Mouse (Mus musculus): ENCODE measurements around the gene Nrip1.

Nrip1 gene

GRCm38 (mm10) chr16:76281850-76282249 lies 91.8 kb downstream of the Nrip1 start:
- DNase-seq (ENCODE audit: extremely low spot score), result no peak

- DNase-seq (ENCODE audit: extremely low spot score), result no peak
Measured at GRCm38 (mm10) chr16:76280365-76280764, 93.3 kb downstream of the Nrip1 start.

- no peak for DNase-seq (ENCODE audit: extremely low spot score)
Measured at GRCm38 (mm10) chr16:76276271-76276670, 97.4 kb downstream of the Nrip1 start.

GRCm38 (mm10) chr16:76275584-76275983 lies 98.0 kb downstream of the Nrip1 start:
- DNase-seq (ENCODE audit: extremely low spot score), result no peak

GRCm38 (mm10) chr16:76275166-76275565 lies 98.5 kb downstream of the Nrip1 start:
- no peak for DNase-seq (ENCODE audit: extremely low spot score)

GRCm38 (mm10) chr16:76266635-76267268 lies 106.9 kb downstream of the Nrip1 start:
- DNase-seq (ENCODE audit: extremely low spot score), result no peak

GRCm38 (mm10) chr16:76265874-76266273 lies 107.8 kb downstream of the Nrip1 start:
- no peak for DNase-seq (ENCODE audit: extremely low spot score)

- no peak for DNase-seq (ENCODE audit: extremely low spot score)
Measured at GRCm38 (mm10) chr16:76265301-76265700, 108.3 kb downstream of the Nrip1 start.

GRCm38 (mm10) chr16:76263393-76263792 lies 110.2 kb downstream of the Nrip1 start:
- DNase-seq (ENCODE audit: extremely low spot score), result no peak

- no peak for DNase-seq (ENCODE audit: extremely low spot score)
Measured at GRCm38 (mm10) chr16:76260296-76260695, 113.3 kb downstream of the Nrip1 start.

GRCm38 (mm10) chr16:76251826-76252225 lies 121.8 kb downstream of the Nrip1 start:
- no peak for DNase-seq (ENCODE audit: extremely low spot score)

- DNase-seq (ENCODE audit: extremely low spot score), result no peak
Measured at GRCm38 (mm10) chr16:76249345-76250091, 124.1 kb downstream of the Nrip1 start.

GRCm38 (mm10) chr16:76242850-76243249 lies 130.8 kb downstream of the Nrip1 start:
- no peak for DNase-seq (ENCODE audit: extremely low spot score)

- DNase-seq (ENCODE audit: extremely low spot score), result no peak
Measured at GRCm38 (mm10) chr16:76241266-76241665, 132.4 kb downstream of the Nrip1 start.

GRCm38 (mm10) chr16:76239353-76239752 lies 134.3 kb downstream of the Nrip1 start:
- no peak for DNase-seq (ENCODE audit: extremely low spot score)

- DNase-seq (ENCODE audit: extremely low spot score), result no peak
Measured at GRCm38 (mm10) chr16:76238784-76239183, 134.8 kb downstream of the Nrip1 start.

Measured in embryo, embryonic 9.5 days (tissue).